Mouse (Mus musculus): ENCODE measurements around the gene Cdc34. TPM values are rescaled to one million over a fixed set of nuclear protein-coding genes. Genes with fewer than 3 reads are reported as not detected.

Gene Cdc34
- polyA plus RNA-seq, 1 experiment from 2014 or later, result 77.6 TPM

- H3K4me1 ChIP-seq (ENCODE audit: insufficient read depth), result peaks cover 21% of the 10 kb centered on the region
- no peak within 1 kb of the TSS for H3K9ac ChIP-seq (replicated peaks)
- DNase-seq (no peak), ATAC-seq (no peak)
- no peak within 1 kb of the TSS for H3K27ac ChIP-seq (ENCODE audit: low read depth)
- peak within 1 kb of the TSS; percentile 88 for H3K4me2 ChIP-seq (ENCODE audit: low read depth, low read length)
- no peaks in the 10 kb centered on the region for H3K9me3 ChIP-seq (ENCODE audit: low read length)
- 3% methylated on average over 36 of the region's 91 CpGs for WGBS (ENCODE audit: insufficient replicate concordance)
- H3K27me3 ChIP-seq (ENCODE audit: insufficient read depth, low read length), result peaks cover 48% of the 10 kb centered on the region
- H3K36me3 ChIP-seq (replicated peaks; ENCODE audit: insufficient read depth, low read length), result peaks cover 8% of the 10 kb centered on the region
- H3K4me3 ChIP-seq (ENCODE audit: low read depth, low read length), result peak within 1 kb of the TSS; percentile 58
- no peak for TF ChIP-seq EP300 (IDR thresholded peaks at IDR 0.05; ENCODE audit: low read depth)
- no peak for TF ChIP-seq CTCF (IDR thresholded peaks at IDR 0.05; ENCODE audit: low read depth)
These were observed 34.4 kb downstream of the Cdc34 start, which contains the start of gene Hcn2 for GRCm38 (mm10) chr10:79716254-79716987. Gene Hcn2 (plus strand): TSS chr10:79716634.

- TF ChIP-seq EP300 (IDR thresholded peaks at IDR 0.05; ENCODE audit: low read depth) (no peak), CTCF (IDR thresholded peaks at IDR 0.05; ENCODE audit: low read depth) (no peak)
- Histone ChIP-seq H3K9ac (replicated peaks) (no peak overlapping the region), H3K27me3 (ENCODE audit: insufficient read depth, low read length) (peaks cover 48% of the 10 kb centered on the region), H3K36me3 (replicated peaks; ENCODE audit: insufficient read depth, low read length) (peaks cover 3% of the 10 kb centered on the region; the same call in 1 of the 2 replicates), H3K27ac (ENCODE audit: low read depth) (no peak overlapping the region), H3K4me1 (ENCODE audit: insufficient read depth) (peaks cover 21% of the 10 kb centered on the region), H3K9me3 (ENCODE audit: low read length) (no peaks in the 10 kb centered on the region), H3K4me2 (ENCODE audit: low read depth, low read length) (peak overlapping the region; percentile 88), H3K4me3 (ENCODE audit: low read depth, low read length) (peak overlapping the region; percentile 58)
- WGBS (ENCODE audit: insufficient replicate concordance), result 0% methylated on average over 35 of the region's 44 CpGs
- no peak for DNase-seq
- ATAC-seq, result no peak
These were observed 35.0 kb downstream of the Cdc34 start for GRCm38 (mm10) chr10:79716988-79717355.

GRCm38 (mm10) chr10:79717640-79718357 is 35.8 kb downstream of the Cdc34 start:
- H3K4me2 ChIP-seq (ENCODE audit: low read depth, low read length), result peak overlapping the region; percentile 88; the same call in 1 of the 2 replicates

GRCm38 (mm10) chr10:79721089-79721488 is 39.1 kb downstream of the Cdc34 start:
- Histone ChIP-seq H3K27me3 (ENCODE audit: insufficient read depth, low read length) (peaks cover 27% of the 10 kb centered on the region), H3K4me3 (ENCODE audit: low read depth, low read length) (no peak overlapping the region), H3K4me2 (ENCODE audit: low read depth, low read length) (no peak overlapping the region), H3K4me1 (ENCODE audit: insufficient read depth) (peaks cover 13% of the 10 kb centered on the region), H3K9me3 (ENCODE audit: low read length) (no peaks in the 10 kb centered on the region), H3K27ac (ENCODE audit: low read depth) (no peak overlapping the region), H3K9ac (replicated peaks) (no peak overlapping the region), H3K36me3 (replicated peaks; ENCODE audit: insufficient read depth, low read length) (no peaks in the 10 kb centered on the region)
- TF ChIP-seq CTCF (IDR thresholded peaks at IDR 0.05; ENCODE audit: low read depth) (no peak), EP300 (IDR thresholded peaks at IDR 0.05; ENCODE audit: low read depth) (no peak)
- 61% methylated on average over 5 of the region's 5 CpGs for WGBS (ENCODE audit: insufficient replicate concordance)
- ATAC-seq (no peak), DNase-seq (no peak)

More at GRCm38 (mm10) chr10:79717640-79718357, 35.8 kb downstream of the Cdc34 start:
- no peaks in the 10 kb centered on the region for H3K9me3 ChIP-seq (ENCODE audit: low read length)
- ATAC-seq (no peak), DNase-seq (peak; percentile 83)
- 7% methylated on average over 43 of the region's 43 CpGs for WGBS (ENCODE audit: insufficient replicate concordance)
- H3K27me3 ChIP-seq (ENCODE audit: insufficient read depth, low read length), result peaks cover 48% of the 10 kb centered on the region
- no peaks in the 10 kb centered on the region for H3K36me3 ChIP-seq (replicated peaks; ENCODE audit: insufficient read depth, low read length)
- no peak for TF ChIP-seq EP300 (IDR thresholded peaks at IDR 0.05; ENCODE audit: low read depth)
- no peak for TF ChIP-seq CTCF (IDR thresholded peaks at IDR 0.05; ENCODE audit: low read depth)
- H3K4me1 ChIP-seq (ENCODE audit: insufficient read depth), result peaks cover 19% of the 10 kb centered on the region
- H3K9ac ChIP-seq (replicated peaks), result no peak overlapping the region
- no peak overlapping the region for H3K27ac ChIP-seq (ENCODE audit: low read depth)
- H3K4me3 ChIP-seq (ENCODE audit: low read depth, low read length), result peak overlapping the region; percentile 58; the same call in 1 of the 2 replicates

GRCm38 (mm10) chr10:79723047-79723446 is 41.1 kb downstream of the Cdc34 start:
- no peak for TF ChIP-seq CTCF (IDR thresholded peaks at IDR 0.05; ENCODE audit: low read depth)
- TF ChIP-seq EP300 (IDR thresholded peaks at IDR 0.05; ENCODE audit: low read depth), result no peak
- H3K27me3 ChIP-seq (ENCODE audit: insufficient read depth, low read length), result peaks cover 11% of the 10 kb centered on the region
- no peak overlapping the region for H3K4me2 ChIP-seq (ENCODE audit: low read depth, low read length)
- H3K4me1 ChIP-seq (ENCODE audit: insufficient read depth), result no peaks in the 10 kb centered on the region
- ATAC-seq (no peak), DNase-seq (no peak)
- WGBS (ENCODE audit: insufficient replicate concordance), result 59% methylated on average over 6 of the region's 6 CpGs
- H3K27ac ChIP-seq (ENCODE audit: low read depth), result no peak overlapping the region
- no peak overlapping the region for H3K4me3 ChIP-seq (ENCODE audit: low read depth, low read length)
- H3K9ac ChIP-seq (replicated peaks), result no peak overlapping the region
- H3K36me3 ChIP-seq (replicated peaks; ENCODE audit: insufficient read depth, low read length), result no peaks in the 10 kb centered on the region
- H3K9me3 ChIP-seq (ENCODE audit: low read length), result no peaks in the 10 kb centered on the region

- peaks cover 5% of the 10 kb centered on the region for H3K27me3 ChIP-seq (ENCODE audit: insufficient read depth, low read length)
- no peak overlapping the region for H3K9ac ChIP-seq (replicated peaks)
- H3K4me3 ChIP-seq (ENCODE audit: low read depth, low read length), result no peak overlapping the region
- no peak for DNase-seq
- H3K4me1 ChIP-seq (ENCODE audit: insufficient read depth), result no peaks in the 10 kb centered on the region
- no peak overlapping the region for H3K4me2 ChIP-seq (ENCODE audit: low read depth, low read length)
- WGBS (ENCODE audit: insufficient replicate concordance), result 79% methylated on average over 7 of the region's 7 CpGs
- no peak for ATAC-seq
- no peak for TF ChIP-seq CTCF (IDR thresholded peaks at IDR 0.05; ENCODE audit: low read depth)
- no peak for TF ChIP-seq EP300 (IDR thresholded peaks at IDR 0.05; ENCODE audit: low read depth)
- no peaks in the 10 kb centered on the region for H3K36me3 ChIP-seq (replicated peaks; ENCODE audit: insufficient read depth, low read length)
- H3K27ac ChIP-seq (ENCODE audit: low read depth), result no peak overlapping the region
- no peaks in the 10 kb centered on the region for H3K9me3 ChIP-seq (ENCODE audit: low read length)
These were observed 41.7 kb downstream of the Cdc34 start for GRCm38 (mm10) chr10:79723692-79724091.
